Mouse (Mus musculus) heart, postnatal 0 days (tissue): ENCODE data around the gene Rpl27. TPM values are rescaled to one million over a fixed set of nuclear protein-coding genes. Genes with fewer than 3 reads are reported as not detected.
"Not testable (repeated sequence)": the region's sequence is repeated elsewhere in the genome, so short reads cannot be mapped to it uniquely, and the experiment has no call there.

Experiments
- ATAC-seq: fragments of 200-750 bp; cut with Nextera tagmentation; 2 replicates; pipeline ENCODE4 v1.8.0; 2017; ENCODE audit warnings: low read depth, moderate number of reproducible peaks, moderate library complexity; ENCODE audit not compliant: insufficient read depth
- DNase-seq: peaks from one replicate; pipeline ENCODE4 v3.0.0-alpha.2; 2016; ENCODE audit warnings: low spot score
- H3K27ac ChIP-seq: fragments of 300-500 bp; sonication (generic); 2 replicates; pipeline ENCODE4 v1.5.1; 2014; ENCODE audit warnings: low read depth, mild to moderate bottlenecking
- H3K27me3 ChIP-seq: fragments of 300-500 bp; sonication (generic); 2 replicates; pipeline ENCODE4 v1.6.1; 2014; ENCODE audit warnings: low read length, mixed read lengths; ENCODE audit not compliant: control insufficient read depth, insufficient read depth
- H3K36me3 ChIP-seq: fragments of 300-500 bp; sonication (generic); replicated peaks from 2 replicates; pipeline ENCODE4 v1.6.1; 2014; ENCODE audit warnings: low read length, mixed read lengths; ENCODE audit not compliant: control insufficient read depth, insufficient read depth
- H3K4me1 ChIP-seq: fragments of 300-500 bp; sonication (generic); 2 replicates; pipeline ENCODE4 v1.6.1; 2014; ENCODE audit warnings: antibody characterized with exemption; ENCODE audit not compliant: control insufficient read depth, insufficient read depth
- H3K4me2 ChIP-seq: fragments of 300-500 bp; sonication (generic); 2 replicates; pipeline ENCODE4 v1.6.1; 2014; ENCODE audit warnings: low read depth, mild to moderate bottlenecking, low read length, moderate library complexity
- H3K4me3 ChIP-seq: fragments of 300-500 bp; sonication (generic); 2 replicates; pipeline ENCODE4 v1.5.1; 2014; ENCODE audit warnings: low read depth, low read length
- H3K9ac ChIP-seq: fragments of 300-500 bp; sonication (generic); replicated peaks from 2 replicates; pipeline ENCODE4 v1.6.1; 2014; ENCODE audit warnings: low read depth, low read length, mixed read lengths
- H3K9me3 ChIP-seq: fragments of 300-500 bp; sonication (generic); replicated peaks from 2 replicates; pipeline ENCODE4 v1.6.1; 2016; ENCODE audit warnings: low read length; ENCODE audit not compliant: control insufficient read depth
- CTCF ChIP-seq: IDR thresholded peaks from 2 replicates; pipeline ENCODE4 v1.5.1; 2016; ENCODE audit warnings: antibody characterized with exemption, control low read depth, low read depth
- EP300 ChIP-seq: IDR thresholded peaks from 2 replicates; pipeline ENCODE4 v1.6.1; 2016; ENCODE audit warnings: antibody characterized with exemption, low read depth
- WGBS: fragments of 180-500 bp; shearing (Covaris S2); extraction: QIAGEN DNeasy Blood & Tissue Kit; methylation state at CpG from one replicate; pipeline ENCODE4 v1.1.7; 2014; 5-methylcytosine and 5-hydroxymethylcytosine counted together
- polyA plus RNA-seq: library from polyadenylated mRNA; unstranded; fragments of >200 nt; fragmentation: Nextera tagmentation; extraction: Ambion mirVana; gene quantifications from 2 replicates; pipeline ENCODE4 v1.2.1, GENCODE M21; 2015
- total RNA-seq: library from RNA; depleted of rRNA; stranded (reverse); fragments of >200 nt; gene quantifications from 2 replicates; pipeline ENCODE4 v1.2.3, GENCODE M21; 2014; ENCODE audit warnings: low replicate concordance

The Rpl27 gene
- total and polyA plus RNA-seq, 2 experiments from 2014 or later: 248 to 796 TPM

GRCm38 (mm10) chr11:101471926-101472325 is 29.8 kb downstream of the Rpl27 start:
- Histone ChIP-seq H3K27me3 (no peaks in the 10 kb centered on the region), H3K36me3 (no peaks in the 10 kb centered on the region), H3K4me1 (0 out of 2 replicates have a peak, but pooled peaks cover 6% of the 10 kb centered on the region), H3K27ac (no peak overlapping the region), H3K9ac (no peak overlapping the region), H3K4me2 (no peak overlapping the region), H3K9me3 (no peaks in the 10 kb centered on the region), H3K4me3 (no peak overlapping the region)
- ATAC-seq (no peak), DNase-seq (no peak)
- TF ChIP-seq CTCF (no peak), EP300 (no peak)
- WGBS: 52% methylated on average over 3 of the region's 3 CpGs

- DNase-seq (no peak), ATAC-seq (no peak)
- Histone ChIP-seq H3K4me1 (0 out of 2 replicates have a peak, but pooled peaks cover 4% of the 10 kb centered on the region), H3K9me3 (no peaks in the 10 kb centered on the region), H3K27me3 (no peaks in the 10 kb centered on the region), H3K4me3 (no peak overlapping the region), H3K9ac (no peak overlapping the region), H3K27ac (no peak overlapping the region), H3K4me2 (no peak overlapping the region), H3K36me3 (no peaks in the 10 kb centered on the region)
- 54% methylated on average over 7 of the region's 7 CpGs for WGBS
- TF ChIP-seq CTCF: no peak
- no peak for TF ChIP-seq EP300
Measured at GRCm38 (mm10) chr11:101472336-101472735, 30.2 kb downstream of the Rpl27 start.

- not testable (repeated sequence) for H3K27me3 ChIP-seq, H3K4me1 ChIP-seq, DNase-seq, H3K4me2 ChIP-seq, H3K4me3 ChIP-seq, ATAC-seq, H3K36me3 ChIP-seq, H3K9ac ChIP-seq, H3K9me3 ChIP-seq, H3K27ac ChIP-seq
- 62% methylated on average over 1 of the region's 1 CpGs for WGBS
Measured at GRCm38 (mm10) chr11:101473686-101474085, 31.6 kb downstream of the Rpl27 start.

- 58% methylated on average over 5 of the region's 5 CpGs for WGBS
- no peak overlapping the region for H3K4me3 ChIP-seq
Measured at GRCm38 (mm10) chr11:101474298-101474697, 32.2 kb downstream of the Rpl27 start.

GRCm38 (mm10) chr11:101476361-101476760 is 34.3 kb downstream of the Rpl27 start:
- 79% methylated on average over 4 of the region's 4 CpGs for WGBS
- not testable (repeated sequence) for H3K9ac ChIP-seq, H3K27ac ChIP-seq, H3K4me1 ChIP-seq, DNase-seq, H3K36me3 ChIP-seq, ATAC-seq, H3K9me3 ChIP-seq, H3K4me3 ChIP-seq, H3K4me2 ChIP-seq, H3K27me3 ChIP-seq

More at GRCm38 (mm10) chr11:101474298-101474697, 32.2 kb downstream of the Rpl27 start:
- H3K27me3 ChIP-seq: no peaks in the 10 kb centered on the region
- no peak overlapping the region for H3K9ac ChIP-seq
- H3K36me3 ChIP-seq: no peaks in the 10 kb centered on the region
- no peak overlapping the region for H3K27ac ChIP-seq
- H3K4me1 ChIP-seq: no peaks in the 10 kb centered on the region
- DNase-seq: no peak
- no peak for TF ChIP-seq EP300
- TF ChIP-seq CTCF: no peak
- H3K9me3 ChIP-seq: no peaks in the 10 kb centered on the region
- ATAC-seq: no peak
- H3K4me2 ChIP-seq: no peak overlapping the region

- TF ChIP-seq EP300 (no peak), CTCF (no peak)
Measured at GRCm38 (mm10) chr11:101477194-101477551, 35.1 kb downstream of the Rpl27 start.

More at GRCm38 (mm10) chr11:101477194-101477551, 35.1 kb downstream of the Rpl27 start:
- H3K27ac ChIP-seq: no peak overlapping the region
- peaks cover 5% of the 10 kb centered on the region; the same call in 1 of the 2 replicates for H3K4me1 ChIP-seq
- H3K27me3 ChIP-seq: no peaks in the 10 kb centered on the region
- WGBS: 54% methylated on average over 4 of the region's 4 CpGs
- H3K9me3 ChIP-seq: no peaks in the 10 kb centered on the region
- H3K4me2 ChIP-seq: no peak overlapping the region
- ATAC-seq (no peak), DNase-seq (no peak)
- H3K4me3 ChIP-seq: no peak overlapping the region
- no peaks in the 10 kb centered on the region for H3K36me3 ChIP-seq
- no peak overlapping the region for H3K9ac ChIP-seq
